Mouse (Mus musculus) myocyte (in vitro differentiated cells): ENCODE data around the gene Tbc1d16. TPM values are rescaled to one million over a fixed set of nuclear protein-coding genes. Genes with fewer than 3 reads are reported as not detected.
A peak's percentile ranks its signal among the peaks of the same experiment; 100 is the strongest.

Source experiments
- H3K27me3 ChIP-seq: one replicate; pipeline ENCODE4 v1.6.1; 2011; ENCODE audit not compliant: control insufficient read depth, insufficient read depth, insufficient read length
- H3K36me3 ChIP-seq: one replicate; pipeline ENCODE4 v1.6.1; 2011; ENCODE audit not compliant: control insufficient read depth, insufficient read depth
- H3K4me2 ChIP-seq: one replicate; pipeline ENCODE4 v1.6.1; 2011; ENCODE audit warnings: low read depth, control low read depth
- H3K4me3 ChIP-seq: one replicate; pipeline ENCODE4 v1.5.1; 2011; ENCODE audit warnings: mild to moderate bottlenecking, control low read depth, moderate library complexity
- H3K79me2 ChIP-seq: one replicate; pipeline ENCODE4 v1.6.1; 2011; ENCODE audit not compliant: control insufficient read depth, insufficient read depth
- H3ac ChIP-seq: one replicate; pipeline ENCODE4 v1.6.1; 2011; ENCODE audit not compliant: control insufficient read depth, insufficient read length
- CEBPB ChIP-seq: IDR thresholded peaks from 2 replicates; pipeline ENCODE4 v1.6.1; 2011; ENCODE audit warnings: mild to moderate bottlenecking, moderate library complexity; ENCODE audit not compliant: poor library complexity, insufficient read depth, severe bottlenecking
- E2F4 ChIP-seq: IDR thresholded peaks from one replicate; pipeline ENCODE4 v1.6.1; 2011; ENCODE audit warnings: mild to moderate bottlenecking, control low read depth, moderate library complexity; ENCODE audit not compliant: insufficient read depth
- MAX ChIP-seq: IDR thresholded peaks from one replicate; pipeline ENCODE4 v1.6.1; 2011; ENCODE audit warnings: low read depth, mild to moderate bottlenecking, control low read depth
- MYOD1 ChIP-seq, 3 experiments: IDR thresholded peaks; one replicate each; pipeline ENCODE4 v1.6.1; 2011; ENCODE audit warnings: control low read depth in 2 of 3, low read depth in 2 of 3, mild to moderate bottlenecking in 2 of 3, moderate library complexity in 1 of 3; ENCODE audit not compliant: insufficient read length in 2 of 3, control insufficient read depth in 1 of 3
- MYOG ChIP-seq, 3 experiments: IDR thresholded peaks; one replicate each; pipeline ENCODE4 v1.6.1; 2011; ENCODE audit warnings: control low read depth in 2 of 3, low read depth in 2 of 3, mild to moderate bottlenecking in 2 of 3; ENCODE audit not compliant: insufficient read length in 2 of 3, control insufficient read depth in 1 of 3, insufficient read depth in 1 of 3
- POLR2A ChIP-seq: IDR thresholded peaks from one replicate; pipeline ENCODE4 v1.6.1; 2011; ENCODE audit warnings: low read depth, mild to moderate bottlenecking, control low read depth, moderate library complexity; ENCODE audit not compliant: insufficient read length
- POLR2AphosphoS2 ChIP-seq: IDR thresholded peaks from one replicate; pipeline ENCODE4 v1.6.1; 2011; ENCODE audit warnings: low read depth, control low read depth; ENCODE audit not compliant: insufficient read length
- REST ChIP-seq: IDR thresholded peaks from one replicate; pipeline ENCODE4 v1.6.1; 2011; ENCODE audit warnings: mild to moderate bottlenecking, control low read depth, moderate library complexity; ENCODE audit not compliant: insufficient read depth, insufficient read length
- SRF ChIP-seq: IDR thresholded peaks from one replicate; pipeline ENCODE4 v1.6.1; 2011; ENCODE audit warnings: low read depth; ENCODE audit not compliant: control insufficient read depth, insufficient read length
- TCF12 ChIP-seq: IDR thresholded peaks from one replicate; pipeline ENCODE4 v1.6.1; 2011; ENCODE audit warnings: mild to moderate bottlenecking, control low read depth; ENCODE audit not compliant: poor library complexity, insufficient read depth, severe bottlenecking
- TCF3 ChIP-seq: IDR thresholded peaks from one replicate; pipeline ENCODE4 v1.6.1; 2011; ENCODE audit warnings: low read depth, control low read depth; ENCODE audit not compliant: insufficient read length
- USF1 ChIP-seq: IDR thresholded peaks from one replicate; pipeline ENCODE4 v1.6.1; 2011; ENCODE audit warnings: low read depth, mild to moderate bottlenecking, control low read depth, moderate library complexity
- polyA plus RNA-seq: library from polyadenylated mRNA; unstranded; fragments of >200 nt; fragmentation: generic; extraction: Trizol; gene quantifications from one replicate; pipeline ENCODE4 v1.2.1, GENCODE M21; 2012; ENCODE audit warnings: missing spikeins

Tbc1d16 gene
- polyA plus RNA-seq, 1 experiment: 8.5 TPM

DNA sequence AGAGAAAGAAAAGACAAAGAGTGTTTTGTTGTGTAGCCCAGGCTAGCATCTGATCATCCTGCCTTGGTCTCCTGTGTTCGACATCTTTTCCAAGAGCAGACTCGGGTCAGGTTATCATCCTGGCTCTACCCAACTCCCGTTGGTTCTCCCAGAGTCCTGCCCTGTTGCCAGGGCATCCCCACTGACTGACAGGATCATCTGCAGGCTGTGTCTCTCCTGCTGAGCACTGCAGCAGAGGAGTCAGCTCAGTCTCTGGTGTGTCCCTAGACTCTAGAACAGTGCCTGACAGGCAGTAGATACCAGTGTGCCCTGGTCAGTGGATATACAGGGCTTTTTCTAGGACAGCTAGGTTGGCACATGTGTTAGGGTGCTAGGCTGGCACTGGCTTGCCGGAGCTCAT lies 130.1 kb downstream of the Tbc1d16 start:
- no peak overlapping the region for H3K4me2 ChIP-seq
- H3K27me3 ChIP-seq: no peaks in the 10 kb centered on the region
- no peaks in the 10 kb centered on the region for H3K36me3 ChIP-seq
- no peak overlapping the region for H3K4me3 ChIP-seq
- H3K79me2 ChIP-seq: no peaks in the 10 kb centered on the region
- TF ChIP-seq CEBPB (no peak), USF1 (no peak), TCF12 (no peak), REST (no peak), E2F4 (no peak), TCF3 (peak; percentile 31), POLR2AphosphoS2 (no peak), MAX (no peak), MYOD1 (IDR thresholded peaks at IDR 0.05; ENCODE audit: control insufficient read depth in 1 of 3, insufficient read length in 2 of 3, low read depth in 2 of 3) (peak; percentile 12 to 86 (median 84)), POLR2A (no peak), MYOG (IDR thresholded peaks at IDR 0.05; ENCODE audit: control insufficient read depth in 1 of 3, insufficient read depth in 1 of 3, insufficient read length in 2 of 3, low read depth in 2 of 3) (no peak), SRF (no peak)
- no peak overlapping the region for H3ac ChIP-seq

DNA sequence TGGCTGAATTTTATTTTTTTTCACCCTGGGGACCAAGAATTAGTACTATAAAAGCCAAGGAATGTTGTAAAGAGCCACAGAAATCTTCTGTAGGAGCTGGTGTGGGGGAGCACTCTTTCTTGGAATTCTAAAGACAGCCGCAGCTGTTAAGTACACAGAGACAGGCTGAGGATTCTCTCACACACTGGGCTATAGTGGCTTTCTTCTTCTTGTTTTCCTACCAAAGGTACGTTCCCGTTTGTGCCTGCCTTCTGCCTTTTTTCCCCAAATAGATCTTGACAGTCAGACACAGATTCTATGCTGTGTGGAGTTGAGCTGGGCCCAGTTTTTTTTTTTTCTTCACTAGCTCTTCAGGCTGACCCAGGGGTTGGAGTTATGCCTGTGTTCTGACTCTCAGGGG lies 132.9 kb downstream of the Tbc1d16 start:
- Histone ChIP-seq H3ac (no peak overlapping the region), H3K4me3 (no peak overlapping the region), H3K4me2 (no peak overlapping the region), H3K27me3 (no peaks in the 10 kb centered on the region), H3K36me3 (no peaks in the 10 kb centered on the region), H3K79me2 (no peaks in the 10 kb centered on the region)
- TF ChIP-seq MAX (no peak), REST (no peak), E2F4 (no peak), POLR2AphosphoS2 (no peak)

DNA sequence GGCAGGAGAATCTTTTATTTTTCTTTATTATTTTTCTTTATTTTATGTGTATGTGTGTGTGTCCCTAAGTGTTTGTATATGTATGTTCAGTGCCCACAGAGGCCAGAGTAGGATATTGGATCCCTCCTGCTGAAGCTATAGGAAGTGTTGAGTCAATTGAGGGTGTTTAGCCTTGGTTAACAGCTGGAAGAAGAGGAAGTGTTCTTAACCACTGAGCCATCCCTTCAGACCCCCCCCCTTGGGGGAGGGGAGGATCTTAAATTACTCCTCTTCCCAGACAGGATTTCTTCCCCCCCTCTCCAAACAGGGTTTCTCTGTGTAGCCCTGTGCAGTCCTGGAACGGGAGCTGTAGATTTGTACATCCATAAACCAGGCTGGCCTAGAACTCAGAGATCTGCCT lies 135.0 kb downstream of the Tbc1d16 start:
- H3K79me2 ChIP-seq: no peaks in the 10 kb centered on the region
- no peak for TF ChIP-seq MYOG (IDR thresholded peaks at IDR 0.05; ENCODE audit: control insufficient read depth in 1 of 3, insufficient read depth in 1 of 3, insufficient read length in 2 of 3, low read depth in 2 of 3)
- TF ChIP-seq TCF12: no peak
- TF ChIP-seq POLR2AphosphoS2: no peak
- no peak for TF ChIP-seq POLR2A
- no peak for TF ChIP-seq USF1
- no peak for TF ChIP-seq TCF3
- no peak for TF ChIP-seq SRF
- TF ChIP-seq CEBPB: no peak
- TF ChIP-seq E2F4: no peak
- TF ChIP-seq MYOD1 (IDR thresholded peaks at IDR 0.05; ENCODE audit: control insufficient read depth in 1 of 3, insufficient read length in 2 of 3, low read depth in 2 of 3): no peak
- no peak for TF ChIP-seq REST
- TF ChIP-seq MAX: no peak
- peaks cover 7% of the 10 kb centered on the region for H3K27me3 ChIP-seq
- H3K4me3 ChIP-seq: no peak overlapping the region
- H3K4me2 ChIP-seq: no peak overlapping the region
- no peaks in the 10 kb centered on the region for H3K36me3 ChIP-seq
- no peak overlapping the region for H3ac ChIP-seq

Other genes with a start within 250 kb of the Tbc1d16 start
- gene Enpp7, start 240.3 kb downstream of the Tbc1d16 start, polyA plus RNA-seq: not detected
- gene Cbx2, start 205.5 kb downstream of the Tbc1d16 start, polyA plus RNA-seq: 10.2 TPM
- 4.9 TPM for gene Cbx8, start 187.5 kb downstream of the Tbc1d16 start, polyA plus RNA-seq
- gene Cbx4, start 142.3 kb downstream of the Tbc1d16 start, polyA plus RNA-seq: 29.9 TPM
- 0.07 TPM for gene Ccdc40, start 73 bp upstream of the Tbc1d16 start, polyA plus RNA-seq
- gene Gaa, start 39.4 kb upstream of the Tbc1d16 start, polyA plus RNA-seq: 86.4 TPM
- gene Eif4a3, start 71.6 kb upstream of the Tbc1d16 start, polyA plus RNA-seq: 247 TPM
- 1.1 TPM for gene Card14, start 79.3 kb upstream of the Tbc1d16 start, polyA plus RNA-seq
- gene Sgsh, start 127.0 kb upstream of the Tbc1d16 start, polyA plus RNA-seq: 4.2 TPM
- 1.5 TPM for gene Slc26a11, start 127.1 kb upstream of the Tbc1d16 start, polyA plus RNA-seq
- gene Rnf213, start 164.6 kb upstream of the Tbc1d16 start, polyA plus RNA-seq: 16.7 TPM